Mouse (Mus musculus) heart, adult 8-10 months (tissue): ENCODE measurements at regions not wholly inside any gene's neighbourhood (a gene's known extent, or its start where the extent isn't known, plus 50 kb on each side); places are given as distances from the start of the nearest gene placed in this dataset.
"Not testable (repeated sequence)": the region's sequence is repeated elsewhere in the genome, so short reads cannot be mapped to it uniquely, and the experiment has no call there.

Experiments
- DNase-seq: peaks from one replicate; pipeline ENCODE4 v3.0.0; 2022; ENCODE audit warnings: low spot score

- peak; percentile 58 for DNase-seq
These were observed 280.0 kb upstream of the Jarid2 start for GRCm38 (mm10) chr13:44449216-44449830.

GRCm38 (mm10) chr13:44451224-44451623, 278.1 kb upstream of the Jarid2 start:
- DNase-seq = no peak

GRCm38 (mm10) chr13:44453131-44453530, 276.1 kb upstream of the Jarid2 start:
- no peak for DNase-seq

- DNase-seq = no peak
These were observed 275.1 kb upstream of the Jarid2 start for GRCm38 (mm10) chr13:44454136-44454535.

- DNase-seq = no peak
These were observed 274.1 kb upstream of the Jarid2 start for GRCm38 (mm10) chr13:44455193-44455592.

- DNase-seq = no peak
These were observed 270.5 kb upstream of the Jarid2 start for GRCm38 (mm10) chr13:44458744-44459143.

GRCm38 (mm10) chr13:44459148-44459547, 270.1 kb upstream of the Jarid2 start:
- DNase-seq = no peak

GRCm38 (mm10) chr13:44463675-44464074, 265.6 kb upstream of the Jarid2 start:
- DNase-seq = no peak

GRCm38 (mm10) chr13:44465567-44465966, 263.7 kb upstream of the Jarid2 start:
- no peak for DNase-seq

- DNase-seq = peak; percentile 62
These were observed 260.2 kb upstream of the Jarid2 start for GRCm38 (mm10) chr13:44468963-44469674.

GRCm38 (mm10) chr13:44469675-44470074, 259.6 kb upstream of the Jarid2 start:
- DNase-seq = no peak

GRCm38 (mm10) chr13:44473200-44473599, 256.1 kb upstream of the Jarid2 start:
- no peak for DNase-seq

GRCm38 (mm10) chr13:44476901-44477300, 252.4 kb upstream of the Jarid2 start:
- DNase-seq = peak; percentile 80

GRCm38 (mm10) chr13:44480128-44480527, 249.1 kb upstream of the Jarid2 start:
- DNase-seq = peak; percentile 50

- DNase-seq = no peak
These were observed 246.6 kb upstream of the Jarid2 start for GRCm38 (mm10) chr13:44482661-44483060.

- no peak for DNase-seq
These were observed 244.5 kb upstream of the Jarid2 start for GRCm38 (mm10) chr13:44484582-44485329.

- no peak for DNase-seq
These were observed 238.3 kb upstream of the Jarid2 start for GRCm38 (mm10) chr13:44490935-44491465.

GRCm38 (mm10) chr13:44493884-44494283, 235.4 kb upstream of the Jarid2 start:
- DNase-seq = no peak

GRCm38 (mm10) chr13:44495450-44495849, 233.8 kb upstream of the Jarid2 start:
- DNase-seq = no peak

GRCm38 (mm10) chr13:44496596-44496995, 232.7 kb upstream of the Jarid2 start:
- DNase-seq = no peak

GRCm38 (mm10) chr13:44500896-44501295, 228.4 kb upstream of the Jarid2 start:
- not testable (repeated sequence) for DNase-seq

- DNase-seq = peak; percentile 50
These were observed 227.4 kb upstream of the Jarid2 start for GRCm38 (mm10) chr13:44501777-44502321.
